Mouse (Mus musculus) liver, embryonic 14.5 days (tissue): ENCODE data around the gene Sbno2.

ENCODE experiments used
- CTCF ChIP-seq: IDR thresholded peaks from 2 replicates; pipeline ENCODE4 v1.5.1; 2016; ENCODE audit warnings: antibody characterized with exemption, low read depth, control low read depth
- EP300 ChIP-seq: IDR thresholded peaks from 2 replicates; pipeline ENCODE4 v1.6.1; 2016; ENCODE audit warnings: antibody characterized with exemption, low read depth

- no peak for TF ChIP-seq CTCF
- no peak for TF ChIP-seq EP300
Measured at GRCm38 (mm10) chr10:80152071-80152872, 46.9 kb upstream of the Sbno2 start.
